Mouse (Mus musculus) lung, adult 2 months (tissue): ENCODE results near the gene Cdk14. TPM values are rescaled to one million over a fixed set of nuclear protein-coding genes. Genes with fewer than 3 reads are reported as not detected.

ENCODE experiments used
- DNase-seq: peaks from one replicate; pipeline ENCODE4 v3.0.0; 2022
- H3K4me1 ChIP-seq: fragments of 200-500 bp; 2 replicates; pipeline ENCODE4 v1.6.1; 2011; ENCODE audit warnings: low read length; ENCODE audit not compliant: control insufficient read depth, insufficient read depth
- H3K4me3 ChIP-seq: fragments of 200-500 bp; replicated peaks from 2 replicates; pipeline ENCODE3; 2011; ENCODE audit warnings: low read depth, mild to moderate bottlenecking, control low read depth, low read length; ENCODE audit errors: extremely low read depth
- CTCF ChIP-seq: fragments of 200-500 bp; IDR thresholded peaks from 2 replicates; pipeline ENCODE4 v1.5.1; 2011; ENCODE audit warnings: mild to moderate bottlenecking, low read length, control low read depth; ENCODE audit not compliant: insufficient read depth
- POLR2A ChIP-seq: fragments of 200-500 bp; IDR thresholded peaks from 2 replicates; pipeline ENCODE4 v1.6.1; 2011; ENCODE audit warnings: low read depth, mild to moderate bottlenecking, control low read depth, low read length, borderline replicate concordance; ENCODE audit errors: extremely low read depth
- WGBS: fragments of 180-500 bp; shearing (Covaris S2); methylation state at CpG from one replicate; pipeline ENCODE4 v1.1.7; 2018; 5-methylcytosine and 5-hydroxymethylcytosine counted together
- polyA plus RNA-seq: library from polyadenylated mRNA; depleted of rRNA; stranded (reverse); fragments of >200 nt; gene quantifications from 2 replicates; pipeline ENCODE4 v1.2.3, GENCODE M21; 2012

Cdk14 gene
- polyA plus RNA-seq, 1 experiment: 19.0 TPM

- no peak overlapping the region for H3K4me3 ChIP-seq
- peaks cover 10% of the 10 kb centered on the region for H3K4me1 ChIP-seq
- 67% methylated on average over 14 of the region's 14 CpGs for WGBS
- no peak for DNase-seq
- no peak for TF ChIP-seq POLR2A
- TF ChIP-seq CTCF: no peak
These were observed 51.5 kb downstream of the Cdk14 start for GRCm38 (mm10) chr5:5368389-5369164.

DNA sequence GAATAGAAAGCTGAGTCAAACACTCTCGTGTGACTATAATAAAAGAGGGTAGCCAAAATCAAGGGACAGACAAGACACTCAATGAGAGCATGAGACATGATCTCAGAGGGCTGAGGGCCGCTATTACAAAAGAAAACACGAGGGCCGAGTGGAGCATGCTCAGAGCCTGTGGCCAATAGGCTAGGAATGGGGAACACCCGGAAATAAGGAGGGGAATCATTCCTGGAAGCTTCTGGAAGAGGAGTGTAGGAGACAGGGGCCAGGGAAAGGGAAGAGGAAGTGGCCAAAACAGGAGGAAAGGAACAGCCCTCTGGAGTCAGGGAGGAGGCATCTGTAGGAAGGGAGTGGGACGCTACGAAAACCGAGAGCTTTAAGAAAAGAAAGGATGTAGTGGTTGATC lies 52.6 kb downstream of the Cdk14 start:
- WGBS: 53% methylated on average over 8 of the region's 8 CpGs
- Histone ChIP-seq H3K4me3 (no peak overlapping the region), H3K4me1 (peaks cover 8% of the 10 kb centered on the region)
- TF ChIP-seq CTCF: no peak
- no peak for TF ChIP-seq POLR2A
- no peak for DNase-seq

- TF ChIP-seq CTCF (no peak), POLR2A (no peak)
- H3K4me3 ChIP-seq: no peak overlapping the region
- DNase-seq: no peak
- H3K4me1 ChIP-seq: peaks cover 6% of the 10 kb centered on the region
- WGBS: 66% methylated on average over 14 of the region's 14 CpGs
These were observed 54.6 kb downstream of the Cdk14 start for GRCm38 (mm10) chr5:5365285-5366076.

DNA sequence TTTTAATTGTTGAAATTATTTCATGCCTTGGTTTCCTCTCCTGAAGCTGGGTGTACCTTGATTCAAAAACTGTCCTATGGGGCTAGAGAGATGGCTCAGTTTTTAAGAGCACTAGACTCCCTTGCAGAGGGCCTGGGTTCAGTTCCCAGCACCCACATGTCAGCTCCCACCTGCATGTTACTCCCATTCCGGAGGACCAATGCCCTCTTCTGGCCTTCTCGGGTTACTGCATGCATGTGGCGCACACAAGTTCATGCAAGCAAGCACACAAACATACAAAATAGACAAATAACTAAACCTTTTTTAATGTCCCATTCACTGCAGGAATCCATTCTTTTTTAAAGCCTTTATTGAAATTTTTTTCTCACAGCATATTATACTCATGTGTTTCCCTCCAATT lies 58.4 kb downstream of the Cdk14 start:
- over 99% methylated on average over 3 of the region's 3 CpGs for WGBS
- no peak overlapping the region for H3K4me3 ChIP-seq
- TF ChIP-seq POLR2A (no peak), CTCF (peak; percentile 29; the same call in 1 of the 2 replicates)
- H3K4me1 ChIP-seq: peaks cover 15% of the 10 kb centered on the region
- DNase-seq: no peak

DNA sequence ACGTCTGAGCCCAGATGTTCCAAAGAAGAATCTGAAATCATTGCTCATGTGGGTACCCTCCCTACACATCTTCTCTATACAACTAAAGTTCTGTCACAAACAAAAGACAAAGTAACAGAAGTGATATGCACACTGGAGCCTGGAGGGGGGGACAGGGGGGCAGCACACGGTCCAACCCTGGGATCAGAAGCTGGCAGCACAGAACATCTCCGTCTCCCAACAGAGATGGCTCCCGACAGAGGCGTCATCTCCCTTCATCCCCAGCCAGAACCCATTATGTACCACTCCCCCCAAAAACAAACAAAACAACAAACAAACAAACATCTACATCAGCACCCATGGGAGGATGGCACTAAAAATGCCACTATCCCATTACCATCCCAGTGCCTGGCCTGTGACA lies 59.8 kb downstream of the Cdk14 start:
- 34% methylated on average over 5 of the region's 5 CpGs for WGBS
- H3K4me3 ChIP-seq: no peak overlapping the region
- TF ChIP-seq POLR2A (no peak), CTCF (no peak)
- DNase-seq: no peak
- H3K4me1 ChIP-seq: peaks cover 18% of the 10 kb centered on the region

- no peak for DNase-seq
- 13% methylated on average over 3 of the region's 3 CpGs for WGBS
- Histone ChIP-seq H3K4me3 (peak overlapping the region; percentile 25), H3K4me1 (peaks cover 20% of the 10 kb centered on the region)
- TF ChIP-seq CTCF: peak; percentile 13; the same call in 1 of the 2 replicates
- no peak for TF ChIP-seq POLR2A
These were observed 60.2 kb downstream of the Cdk14 start for GRCm38 (mm10) chr5:5359915-5360314.

DNA sequence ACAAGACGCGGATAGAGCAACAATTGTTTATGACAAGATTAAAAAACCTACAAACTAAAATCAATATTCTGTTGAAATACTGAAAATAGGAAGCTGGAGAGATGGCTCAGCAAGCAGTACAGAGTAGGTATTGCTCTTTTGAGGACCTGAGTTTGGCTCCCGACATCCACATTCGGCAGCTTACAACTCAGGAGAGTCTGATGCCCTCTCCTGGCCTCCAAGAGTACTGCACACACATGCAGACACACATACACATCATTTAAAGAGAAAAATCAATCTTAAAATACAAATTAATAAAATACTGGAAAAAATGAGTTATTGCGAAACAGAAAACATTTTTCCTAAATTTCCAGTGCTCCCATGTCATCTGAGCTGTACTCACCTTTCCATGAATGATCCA lies 60.7 kb downstream of the Cdk14 start:
- H3K4me3 ChIP-seq: no peak overlapping the region
- peaks cover 20% of the 10 kb centered on the region for H3K4me1 ChIP-seq
- whole genome bisulfite sequencing: 93% methylated on average over 5 of the region's 5 CpGs
- TF ChIP-seq POLR2A (no peak), CTCF (peak; percentile 41; the same call in 1 of the 2 replicates)
- no peak for DNase-seq

DNA sequence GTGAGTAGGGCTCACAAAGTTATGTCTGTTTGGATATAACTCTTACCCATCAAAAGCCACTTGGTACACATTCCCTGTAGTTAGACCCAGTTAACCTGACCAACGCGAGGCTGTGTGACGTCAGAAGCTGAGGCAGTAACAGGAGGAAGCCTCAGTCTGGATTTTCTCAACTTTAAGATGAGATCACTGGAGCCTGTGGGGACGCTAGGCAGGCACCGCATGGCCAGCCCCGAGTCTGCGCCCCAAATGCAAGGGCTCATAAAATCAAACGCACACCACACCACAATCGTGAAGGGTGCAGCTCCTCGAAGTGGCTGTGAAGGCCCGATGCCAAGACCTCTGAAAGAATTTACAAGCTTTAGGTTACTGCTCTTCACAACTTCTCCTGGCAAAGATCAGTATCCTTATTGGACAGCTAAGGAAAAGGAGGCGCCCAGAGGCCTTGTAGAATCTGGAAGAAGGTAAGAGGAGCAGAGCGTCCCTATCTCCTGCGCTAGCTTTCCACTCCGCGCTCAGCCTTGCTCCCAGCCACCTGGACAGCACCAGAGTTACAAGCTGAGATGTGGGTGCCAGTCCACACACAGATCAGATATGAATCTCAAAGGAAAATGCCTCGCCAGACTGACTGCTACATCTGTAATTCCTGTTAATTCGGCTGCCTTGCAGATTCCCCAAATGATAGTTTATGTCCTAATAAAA lies 61.9 kb downstream of the Cdk14 start:
- TF ChIP-seq POLR2A (no peak), CTCF (no peak)
- Histone ChIP-seq H3K4me3 (no peak overlapping the region), H3K4me1 (peaks cover 20% of the 10 kb centered on the region)
- WGBS: 50% methylated on average over 18 of the region's 18 CpGs
- no peak for DNase-seq

- Histone ChIP-seq H3K4me3 (no peak overlapping the region), H3K4me1 (peaks cover 15% of the 10 kb centered on the region)
- DNase-seq: no peak
- TF ChIP-seq CTCF (no peak), POLR2A (no peak)
- 29% methylated on average over 5 of the region's 5 CpGs for WGBS
These were observed 65.3 kb downstream of the Cdk14 start for GRCm38 (mm10) chr5:5354684-5355368.
